Mouse (Mus musculus): ENCODE results near the gene Wipf2. TPM values are rescaled to one million over a fixed set of nuclear protein-coding genes. Genes with fewer than 3 reads are reported as not detected.

The Wipf2 gene
- polyA plus RNA-seq, 1 experiment from 2014 or later, result 7.1 TPM

DNA sequence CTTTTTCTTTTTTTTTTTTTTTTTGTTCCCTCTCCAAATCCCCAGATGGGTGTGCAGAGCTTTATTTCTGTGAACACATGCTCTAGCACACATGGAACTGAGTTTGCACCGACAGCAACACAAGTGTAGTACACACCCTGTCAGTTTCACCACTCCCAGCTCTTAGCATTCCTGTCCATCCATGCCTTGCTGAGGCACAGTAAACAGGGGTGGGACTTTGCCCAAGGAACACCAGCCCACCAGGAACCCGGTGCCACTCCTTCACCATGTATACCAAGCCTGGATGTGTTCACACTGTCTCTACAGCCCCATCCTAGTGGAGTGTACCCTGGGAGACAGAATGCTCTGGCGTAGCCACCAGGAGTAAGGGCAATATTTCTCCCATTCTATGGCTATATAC lies 27.7 kb upstream of the Wipf2 start:
- Histone ChIP-seq H3K4me1 (ENCODE audit: control insufficient read depth, insufficient read depth, low read length) (peaks cover 18% of the 10 kb centered on the region), H3K9ac (replicated peaks; ENCODE audit: low read depth, low read length) (no peak overlapping the region), H3K4me3 (ENCODE audit: low read depth, low read length) (no peak overlapping the region), H3K27ac (ENCODE audit: low read length) (no peak overlapping the region), H3K27me3 (ENCODE audit: control insufficient read depth, insufficient read depth, low read length) (peaks cover 4% of the 10 kb centered on the region; the same call in 1 of the 2 replicates), H3K9me3 (ENCODE audit: control insufficient read depth, low read depth, low read length) (no peaks in the 10 kb centered on the region), H3K4me2 (replicated peaks; ENCODE audit: low read depth, low read length) (no peak overlapping the region), H3K36me3 (ENCODE audit: control insufficient read depth, insufficient read depth, low read length) (peaks cover 30% of the 10 kb centered on the region)
- 48% methylated on average over 3 of the region's 3 CpGs for WGBS
- no peak for ATAC-seq (ENCODE audit: insufficient number of reproducible peaks, insufficient read depth, low FRiP score, low read depth)

GRCm38 (mm10) chr11:98836128-98836527 lies 27.3 kb upstream of the Wipf2 start:
- 23% methylated on average over 7 of the region's 7 CpGs for WGBS
- Histone ChIP-seq H3K27ac (ENCODE audit: low read length) (peak overlapping the region; percentile 39; the same call in 1 of the 2 replicates), H3K9ac (replicated peaks; ENCODE audit: low read depth, low read length) (peak overlapping the region; percentile 65; the same call in 1 of the 2 replicates), H3K4me2 (replicated peaks; ENCODE audit: low read depth, low read length) (peak overlapping the region; percentile 92), H3K4me3 (ENCODE audit: low read depth, low read length) (peak overlapping the region; percentile 49), H3K27me3 (ENCODE audit: control insufficient read depth, insufficient read depth, low read length) (peaks cover 4% of the 10 kb centered on the region; the same call in 1 of the 2 replicates), H3K36me3 (ENCODE audit: control insufficient read depth, insufficient read depth, low read length) (peaks cover 28% of the 10 kb centered on the region), H3K4me1 (ENCODE audit: control insufficient read depth, insufficient read depth, low read length) (peaks cover 18% of the 10 kb centered on the region), H3K9me3 (ENCODE audit: control insufficient read depth, low read depth, low read length) (no peaks in the 10 kb centered on the region)
- ATAC-seq (ENCODE audit: insufficient number of reproducible peaks, insufficient read depth, low FRiP score, low read depth), result peak; percentile 9; the same call in 1 of the 2 replicates

- Histone ChIP-seq H3K4me2 (replicated peaks; ENCODE audit: low read depth, low read length) (peak within 1 kb of the TSS; percentile 92), H3K4me3 (ENCODE audit: low read depth, low read length) (peak within 1 kb of the TSS; percentile 49), H3K9me3 (ENCODE audit: control insufficient read depth, low read depth, low read length) (no peaks in the 10 kb centered on the region), H3K27ac (ENCODE audit: low read length) (peak within 1 kb of the TSS; percentile 39; the same call in 1 of the 2 replicates), H3K36me3 (ENCODE audit: control insufficient read depth, insufficient read depth, low read length) (peaks cover 22% of the 10 kb centered on the region), H3K27me3 (ENCODE audit: control insufficient read depth, insufficient read depth, low read length) (peaks cover 4% of the 10 kb centered on the region; the same call in 1 of the 2 replicates), H3K4me1 (ENCODE audit: control insufficient read depth, insufficient read depth, low read length) (peaks cover 18% of the 10 kb centered on the region), H3K9ac (replicated peaks; ENCODE audit: low read depth, low read length) (peak within 1 kb of the TSS; percentile 65)
- WGBS, result 0% methylated on average over 42 of the region's 48 CpGs
- ATAC-seq (ENCODE audit: insufficient number of reproducible peaks, insufficient read depth, low FRiP score, low read depth), result peak; percentile 83
Observed at GRCm38 (mm10) chr11:98836651-98837141, 26.7 kb upstream of the Wipf2 start, which contains the start of gene Rapgefl1. Gene Rapgefl1 (plus strand): TSS chr11:98836785.

- ATAC-seq (ENCODE audit: insufficient number of reproducible peaks, insufficient read depth, low FRiP score, low read depth), result peak; percentile 37; the same call in 1 of the 2 replicates
- peak overlapping the region; percentile 49 for H3K4me3 ChIP-seq (ENCODE audit: low read depth, low read length)
- peak overlapping the region; percentile 65 for H3K9ac ChIP-seq (replicated peaks; ENCODE audit: low read depth, low read length)
- H3K4me2 ChIP-seq (replicated peaks; ENCODE audit: low read depth, low read length), result peak overlapping the region; percentile 92
- no peak overlapping the region for H3K27ac ChIP-seq (ENCODE audit: low read length)
- H3K9me3 ChIP-seq (ENCODE audit: control insufficient read depth, low read depth, low read length), result no peaks in the 10 kb centered on the region
- 1% methylated on average over 29 of the region's 29 CpGs for WGBS
- peaks cover 18% of the 10 kb centered on the region for H3K4me1 ChIP-seq (ENCODE audit: control insufficient read depth, insufficient read depth, low read length)
- H3K36me3 ChIP-seq (ENCODE audit: control insufficient read depth, insufficient read depth, low read length), result peaks cover 17% of the 10 kb centered on the region
- H3K27me3 ChIP-seq (ENCODE audit: control insufficient read depth, insufficient read depth, low read length), result peaks cover 4% of the 10 kb centered on the region; the same call in 1 of the 2 replicates
Observed at GRCm38 (mm10) chr11:98837231-98837704, 26.2 kb upstream of the Wipf2 start.

DNA sequence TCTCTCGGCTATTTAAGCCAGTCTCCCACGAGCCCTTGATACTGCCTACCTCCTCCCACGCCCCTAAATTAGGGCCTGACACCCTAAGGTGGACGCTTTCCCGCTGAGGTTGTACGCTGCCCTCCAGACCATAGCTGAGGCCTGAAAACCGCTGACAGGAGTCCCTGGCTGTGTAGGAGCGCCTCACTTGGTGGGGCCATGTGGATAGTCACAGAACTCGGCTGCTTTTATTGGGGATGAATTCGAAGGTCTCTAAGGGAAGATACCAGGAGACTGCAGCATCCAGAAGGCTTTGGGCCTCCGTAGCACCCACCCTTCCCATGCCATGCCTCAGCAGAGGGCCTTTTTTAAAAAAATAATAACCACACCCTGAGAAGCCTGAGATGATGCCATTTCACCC lies 25.5 kb upstream of the Wipf2 start:
- no peak for ATAC-seq (ENCODE audit: insufficient number of reproducible peaks, insufficient read depth, low FRiP score, low read depth)
- Histone ChIP-seq H3K9me3 (ENCODE audit: control insufficient read depth, low read depth, low read length) (no peaks in the 10 kb centered on the region), H3K9ac (replicated peaks; ENCODE audit: low read depth, low read length) (0 out of 2 replicates have a peak overlapping the region, but pooled peaks have one; percentile 65), H3K4me2 (replicated peaks; ENCODE audit: low read depth, low read length) (peak overlapping the region; percentile 92), H3K36me3 (ENCODE audit: control insufficient read depth, insufficient read depth, low read length) (peaks cover 10% of the 10 kb centered on the region), H3K4me3 (ENCODE audit: low read depth, low read length) (peak overlapping the region; percentile 49), H3K27me3 (ENCODE audit: control insufficient read depth, insufficient read depth, low read length) (peaks cover 4% of the 10 kb centered on the region; the same call in 1 of the 2 replicates), H3K27ac (ENCODE audit: low read length) (no peak overlapping the region), H3K4me1 (ENCODE audit: control insufficient read depth, insufficient read depth, low read length) (peaks cover 18% of the 10 kb centered on the region)
- 53% methylated on average over 11 of the region's 11 CpGs for WGBS

DNA sequence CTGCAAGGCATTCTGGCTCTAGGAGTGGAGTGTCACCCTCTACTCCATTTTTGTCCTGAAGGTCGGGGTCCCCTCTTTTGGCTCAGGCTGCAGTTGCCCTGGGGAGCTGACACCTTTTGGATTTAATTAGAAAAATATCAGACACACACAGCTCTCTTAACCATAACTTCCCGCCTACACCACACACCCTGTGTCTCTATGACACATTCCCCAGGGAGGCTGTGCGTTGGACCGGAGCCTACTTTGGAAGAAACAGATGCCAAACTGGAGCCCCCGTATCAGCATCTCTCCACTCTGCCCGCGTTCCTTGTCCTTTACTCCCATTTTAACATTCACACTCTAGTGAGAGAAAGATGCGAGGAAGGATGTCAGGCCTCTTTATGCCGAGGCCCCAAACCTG lies 24.9 kb upstream of the Wipf2 start:
- Histone ChIP-seq H3K4me1 (ENCODE audit: control insufficient read depth, insufficient read depth, low read length) (peaks cover 18% of the 10 kb centered on the region), H3K9me3 (ENCODE audit: control insufficient read depth, low read depth, low read length) (no peaks in the 10 kb centered on the region), H3K9ac (replicated peaks; ENCODE audit: low read depth, low read length) (no peak overlapping the region), H3K4me2 (replicated peaks; ENCODE audit: low read depth, low read length) (no peak overlapping the region), H3K27ac (ENCODE audit: low read length) (no peak overlapping the region), H3K27me3 (ENCODE audit: control insufficient read depth, insufficient read depth, low read length) (peaks cover 4% of the 10 kb centered on the region; the same call in 1 of the 2 replicates), H3K4me3 (ENCODE audit: low read depth, low read length) (no peak overlapping the region), H3K36me3 (ENCODE audit: control insufficient read depth, insufficient read depth, low read length) (peaks cover 5% of the 10 kb centered on the region)
- whole genome bisulfite sequencing, result 80% methylated on average over 9 of the region's 9 CpGs
- no peak for ATAC-seq (ENCODE audit: insufficient number of reproducible peaks, insufficient read depth, low FRiP score, low read depth)

DNA sequence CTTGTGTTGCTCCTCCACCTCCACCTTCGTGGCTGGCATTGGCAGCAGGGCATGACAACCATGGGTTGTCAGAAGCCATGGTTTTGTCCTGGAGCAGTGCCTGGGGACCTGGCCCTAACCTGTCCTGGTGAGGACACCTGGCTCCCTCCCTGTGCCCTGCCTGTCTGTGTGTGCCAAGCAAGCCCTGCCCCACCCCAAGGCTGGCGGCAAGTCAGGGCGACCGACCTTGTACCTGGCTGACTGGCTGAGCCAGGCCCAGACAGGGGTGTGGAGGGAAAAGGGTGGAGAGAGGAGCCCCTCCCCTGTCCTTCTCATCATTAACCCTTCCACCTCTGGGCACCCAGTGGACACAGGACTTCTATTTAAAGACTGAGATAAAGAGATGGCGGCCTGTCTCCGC lies 24.0 kb upstream of the Wipf2 start:
- Histone ChIP-seq H3K27me3 (ENCODE audit: control insufficient read depth, insufficient read depth, low read length) (peaks cover 4% of the 10 kb centered on the region; the same call in 1 of the 2 replicates), H3K4me3 (ENCODE audit: low read depth, low read length) (no peak overlapping the region), H3K9ac (replicated peaks; ENCODE audit: low read depth, low read length) (no peak overlapping the region), H3K4me1 (ENCODE audit: control insufficient read depth, insufficient read depth, low read length) (peaks cover 18% of the 10 kb centered on the region), H3K27ac (ENCODE audit: low read length) (no peak overlapping the region; the same call in 1 of the 2 replicates), H3K36me3 (ENCODE audit: control insufficient read depth, insufficient read depth, low read length) (no peaks in the 10 kb centered on the region; the same call in 1 of the 2 replicates), H3K4me2 (replicated peaks; ENCODE audit: low read depth, low read length) (no peak overlapping the region; the same call in 1 of the 2 replicates), H3K9me3 (ENCODE audit: control insufficient read depth, low read depth, low read length) (no peaks in the 10 kb centered on the region)
- peak; percentile 59; the same call in 1 of the 2 replicates for ATAC-seq (ENCODE audit: insufficient number of reproducible peaks, insufficient read depth, low FRiP score, low read depth)
- 40% methylated on average over 6 of the region's 6 CpGs for WGBS

GRCm38 (mm10) chr11:98839897-98840296 lies 23.5 kb upstream of the Wipf2 start:
- ATAC-seq (ENCODE audit: insufficient number of reproducible peaks, insufficient read depth, low FRiP score, low read depth), result no peak
- Histone ChIP-seq H3K9ac (replicated peaks; ENCODE audit: low read depth, low read length) (no peak overlapping the region), H3K9me3 (ENCODE audit: control insufficient read depth, low read depth, low read length) (no peaks in the 10 kb centered on the region), H3K4me2 (replicated peaks; ENCODE audit: low read depth, low read length) (no peak overlapping the region; the same call in 1 of the 2 replicates), H3K27ac (ENCODE audit: low read length) (no peak overlapping the region; the same call in 1 of the 2 replicates), H3K4me1 (ENCODE audit: control insufficient read depth, insufficient read depth, low read length) (peaks cover 18% of the 10 kb centered on the region), H3K36me3 (ENCODE audit: control insufficient read depth, insufficient read depth, low read length) (no peaks in the 10 kb centered on the region), H3K27me3 (ENCODE audit: control insufficient read depth, insufficient read depth, low read length) (peaks cover 4% of the 10 kb centered on the region; the same call in 1 of the 2 replicates), H3K4me3 (ENCODE audit: low read depth, low read length) (no peak overlapping the region)
- 59% methylated on average over 10 of the region's 10 CpGs for WGBS

Data from stomach, embryonic 14.5 days (tissue).